Mouse (Mus musculus) liver, postnatal 0 days (tissue): ENCODE data around the gene Plxna2. TPM values are rescaled to one million over a fixed set of nuclear protein-coding genes. Genes with fewer than 3 reads are reported as not detected.
A peak's percentile ranks its signal among the peaks of the same experiment; 100 is the strongest.

Experiments used
- ATAC-seq: fragments of 200-750 bp; cut with Nextera tagmentation; 2 replicates; pipeline ENCODE4 v1.8.0; 2017; ENCODE audit warnings: mild to moderate bottlenecking, moderate library complexity
- DNase-seq: peaks from one replicate; pipeline ENCODE4 v3.0.0-alpha.2; 2016
- H3K27ac ChIP-seq: fragments of 300-500 bp; sonication (generic); 2 replicates; pipeline ENCODE4 v1.5.1; 2014; ENCODE audit warnings: antibody characterized with exemption, moderate library complexity, mild to moderate bottlenecking, low read depth
- H3K27me3 ChIP-seq: fragments of 300-500 bp; sonication (generic); 2 replicates; pipeline ENCODE4 v1.6.1; 2014; ENCODE audit warnings: low read length, control low read depth, mixed read lengths; ENCODE audit not compliant: insufficient read depth
- H3K36me3 ChIP-seq: fragments of 300-500 bp; sonication (generic); replicated peaks from 2 replicates; pipeline ENCODE4 v1.6.1; 2014; ENCODE audit warnings: mild to moderate bottlenecking, control low read depth, low read length, moderate library complexity, mixed read lengths; ENCODE audit not compliant: insufficient read depth
- H3K4me1 ChIP-seq: fragments of 300-500 bp; sonication (generic); 2 replicates; pipeline ENCODE4 v1.6.1; 2014; ENCODE audit warnings: antibody characterized with exemption, mild to moderate bottlenecking, control low read depth; ENCODE audit not compliant: insufficient read depth
- H3K4me2 ChIP-seq: fragments of 300-500 bp; sonication (generic); 2 replicates; pipeline ENCODE4 v1.6.1; 2014; ENCODE audit warnings: low read depth, mild to moderate bottlenecking, low read length, moderate library complexity, mixed read lengths
- H3K4me3 ChIP-seq: fragments of 300-500 bp; sonication (generic); 2 replicates; pipeline ENCODE4 v1.5.1; 2014; ENCODE audit warnings: low read depth, low read length
- H3K9ac ChIP-seq: fragments of 300-500 bp; sonication (generic); replicated peaks from 2 replicates; pipeline ENCODE4 v1.6.1; 2014; ENCODE audit warnings: mild to moderate bottlenecking, moderate library complexity
- H3K9me3 ChIP-seq: fragments of 300-500 bp; sonication (generic); 2 replicates; pipeline ENCODE4 v1.6.1; 2016; ENCODE audit warnings: mild to moderate bottlenecking, control low read depth, low read length, mixed read lengths
- CTCF ChIP-seq: sonication (generic); IDR thresholded peaks from 2 replicates; pipeline ENCODE4 v1.5.1; 2016; ENCODE audit warnings: antibody characterized with exemption, low read depth
- EP300 ChIP-seq: IDR thresholded peaks from 2 replicates; pipeline ENCODE4 v1.6.1; 2016; ENCODE audit warnings: antibody characterized with exemption, low read depth, mild to moderate bottlenecking
- WGBS: fragments of 180-500 bp; shearing (Covaris S2); extraction: QIAGEN DNeasy Blood & Tissue Kit; methylation state at CpG from one replicate; pipeline ENCODE4 v1.1.7; 2014; ENCODE audit not compliant: insufficient replicate concordance; 5-methylcytosine and 5-hydroxymethylcytosine counted together
- polyA plus RNA-seq: library from polyadenylated mRNA; unstranded; fragments of >200 nt; fragmentation: Nextera tagmentation; extraction: Ambion mirVana; gene quantifications from 2 replicates; pipeline ENCODE4 v1.2.1, GENCODE M21; 2015

The Plxna2 gene
- polyA plus RNA-seq, 1 experiment from 2014 or later: 2.3 TPM

- H3K36me3 ChIP-seq: 0 out of 2 replicates have a peak, but pooled peaks cover 2% of the 10 kb centered on the region
- no peak overlapping the region for H3K4me2 ChIP-seq
- H3K27ac ChIP-seq: no peak overlapping the region
- no peaks in the 10 kb centered on the region for H3K4me1 ChIP-seq
- DNase-seq: no peak
- no peak overlapping the region for H3K4me3 ChIP-seq
- 90% methylated on average over 2 of the region's 2 CpGs for WGBS
- no peak overlapping the region for H3K9ac ChIP-seq
- no peak for TF ChIP-seq CTCF
- TF ChIP-seq EP300: no peak
- ATAC-seq: no peak
- no peaks in the 10 kb centered on the region for H3K9me3 ChIP-seq
- no peaks in the 10 kb centered on the region for H3K27me3 ChIP-seq
Measured at GRCm38 (mm10) chr1:194650566-194650965, 32.5 kb downstream of the Plxna2 start.

GRCm38 (mm10) chr1:194651987-194652386, 34.0 kb downstream of the Plxna2 start:
- Histone ChIP-seq H3K9me3 (no peaks in the 10 kb centered on the region), H3K4me1 (no peaks in the 10 kb centered on the region), H3K27ac (no peak overlapping the region), H3K9ac (no peak overlapping the region), H3K36me3 (0 out of 2 replicates have a peak, but pooled peaks cover 2% of the 10 kb centered on the region), H3K27me3 (no peaks in the 10 kb centered on the region), H3K4me3 (no peak overlapping the region), H3K4me2 (no peak overlapping the region)
- WGBS: 58% methylated on average over 3 of the region's 3 CpGs
- ATAC-seq: peak; percentile 64
- no peak for DNase-seq
- TF ChIP-seq EP300 (peak; percentile 67), CTCF (no peak)

GRCm38 (mm10) chr1:194658459-194659160, 40.6 kb downstream of the Plxna2 start:
- Histone ChIP-seq H3K9ac (no peak overlapping the region), H3K4me3 (no peak overlapping the region), H3K27me3 (no peaks in the 10 kb centered on the region), H3K27ac (peak overlapping the region; percentile 36), H3K9me3 (no peaks in the 10 kb centered on the region), H3K36me3 (no peaks in the 10 kb centered on the region), H3K4me2 (no peak overlapping the region), H3K4me1 (peaks cover 12% of the 10 kb centered on the region)
- TF ChIP-seq CTCF (no peak), EP300 (no peak)
- no peak for DNase-seq
- no peak for ATAC-seq
- WGBS: 52% methylated on average over 1 of the region's 1 CpGs

- peak; percentile 98 for ATAC-seq
- Histone ChIP-seq H3K4me1 (peaks cover 12% of the 10 kb centered on the region), H3K9ac (no peak overlapping the region), H3K27me3 (no peaks in the 10 kb centered on the region), H3K27ac (peak overlapping the region; percentile 62), H3K36me3 (no peaks in the 10 kb centered on the region), H3K4me3 (no peak overlapping the region), H3K4me2 (no peak overlapping the region), H3K9me3 (no peaks in the 10 kb centered on the region)
- peak; percentile 52 for DNase-seq
- no peak for TF ChIP-seq CTCF
- TF ChIP-seq EP300: peak; percentile 68
- WGBS: 52% methylated on average over 3 of the region's 3 CpGs
Measured at GRCm38 (mm10) chr1:194660426-194661119, 42.6 kb downstream of the Plxna2 start.

GRCm38 (mm10) chr1:194663021-194663420, 45.0 kb downstream of the Plxna2 start:
- Histone ChIP-seq H3K27me3 (no peaks in the 10 kb centered on the region), H3K9me3 (no peaks in the 10 kb centered on the region), H3K4me3 (no peak overlapping the region), H3K4me2 (no peak overlapping the region), H3K27ac (no peak overlapping the region), H3K9ac (no peak overlapping the region), H3K4me1 (peaks cover 12% of the 10 kb centered on the region), H3K36me3 (no peaks in the 10 kb centered on the region)
- no peak for ATAC-seq
- no peak for TF ChIP-seq CTCF
- no peak for TF ChIP-seq EP300
- DNase-seq: no peak

GRCm38 (mm10) chr1:194665715-194666114, 47.7 kb downstream of the Plxna2 start:
- TF ChIP-seq CTCF (no peak), EP300 (no peak)
- 83% methylated on average over 3 of the region's 3 CpGs for WGBS
- ATAC-seq: no peak

More at GRCm38 (mm10) chr1:194665715-194666114, 47.7 kb downstream of the Plxna2 start:
- H3K36me3 ChIP-seq: no peaks in the 10 kb centered on the region
- no peak for DNase-seq
- H3K27ac ChIP-seq: no peak overlapping the region
- no peak overlapping the region for H3K4me2 ChIP-seq
- no peak overlapping the region for H3K4me3 ChIP-seq
- H3K4me1 ChIP-seq: no peaks in the 10 kb centered on the region
- no peak overlapping the region for H3K9ac ChIP-seq
- H3K27me3 ChIP-seq: no peaks in the 10 kb centered on the region
- H3K9me3 ChIP-seq: no peaks in the 10 kb centered on the region
